Mouse (Mus musculus) kidney, adult 18-20 months (tissue): ENCODE measurements around the gene Lbh.
A peak's percentile ranks its signal among the peaks of the same experiment; 100 is the strongest.

Source experiments
- DNase-seq: peaks from one replicate; pipeline ENCODE4 v3.0.0; 2021

Gene Lbh

DNA sequence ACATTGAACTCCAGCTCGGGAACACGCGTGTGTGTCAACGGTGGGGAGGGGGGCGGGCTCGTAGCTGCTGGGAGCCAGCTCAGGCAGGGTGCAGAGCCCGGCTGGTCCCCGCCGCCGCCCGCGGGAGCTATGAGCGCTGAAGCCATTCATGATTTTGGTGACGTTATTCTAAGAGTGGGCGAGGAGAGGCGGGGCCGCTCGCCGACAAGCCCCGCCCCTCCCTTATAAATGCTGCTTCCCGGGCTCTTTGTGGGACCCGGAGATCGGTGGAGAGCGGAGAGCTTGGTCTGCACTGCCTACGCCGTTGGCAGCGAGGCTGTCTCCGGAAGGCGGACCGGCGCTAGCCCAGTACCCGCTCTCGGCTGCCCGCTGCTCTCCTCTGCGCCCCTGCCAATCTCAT lies at the start of gene Lbh:
Gene Lbh, plus strand, starts transcription at position 253 of the 400 bp plus-strand sequence.
- DNase-seq = peak; percentile 92

GRCm38 (mm10) chr17:72878979-72879378 lies 39.1 kb upstream of the Lbh start:
- no peak for DNase-seq

GRCm38 (mm10) chr17:72880156-72880555 lies 37.9 kb upstream of the Lbh start:
- no peak for DNase-seq

- DNase-seq = no peak
Observed at GRCm38 (mm10) chr17:72881051-72881450, 37.1 kb upstream of the Lbh start.

DNA sequence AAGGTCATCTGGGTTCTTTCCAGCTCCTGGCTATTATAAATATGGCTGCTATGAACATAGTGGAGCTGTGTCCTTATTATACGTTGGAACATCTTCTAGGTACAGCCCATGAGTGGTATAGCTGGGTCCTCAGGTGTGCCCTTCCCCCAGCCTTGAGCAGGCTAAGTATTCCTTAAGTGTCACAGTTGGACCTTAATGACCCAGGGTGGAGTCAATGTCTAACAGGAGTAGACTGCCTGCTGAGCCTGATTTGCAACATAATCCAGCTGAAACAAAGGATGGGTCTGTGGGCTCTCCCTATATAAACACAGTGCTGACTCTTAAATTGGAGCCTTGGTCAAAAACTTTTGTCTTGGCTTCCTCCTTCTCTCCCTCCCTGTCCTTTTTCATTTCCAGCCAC lies 36.3 kb upstream of the Lbh start:
- no peak for DNase-seq

GRCm38 (mm10) chr17:72889556-72890397 lies 28.3 kb upstream of the Lbh start:
- DNase-seq = peak; percentile 65

DNA sequence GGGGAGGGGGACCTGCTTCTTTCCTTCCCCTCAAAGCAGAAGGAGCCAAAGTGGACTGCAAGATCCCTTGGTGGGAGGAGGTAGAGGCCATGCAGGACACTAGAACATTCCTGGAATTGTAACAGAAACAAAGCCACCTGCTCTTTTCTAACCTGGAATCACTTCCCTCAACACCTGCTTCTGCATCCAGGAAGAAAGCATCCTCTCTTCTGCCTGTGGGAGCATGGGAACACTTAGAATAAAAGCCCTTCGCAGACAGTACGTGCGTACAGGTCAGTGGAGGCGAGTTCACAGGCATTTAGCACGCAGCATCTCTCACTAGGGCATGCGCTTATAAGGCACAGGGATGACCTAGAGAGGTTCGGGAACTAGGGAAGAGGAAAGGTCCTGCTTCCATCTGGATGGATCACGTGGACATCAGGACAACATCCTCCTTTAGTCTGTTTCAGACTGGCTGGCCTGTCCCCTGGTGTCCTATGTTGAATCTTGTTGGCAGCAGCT lies 27.7 kb upstream of the Lbh start:
- no peak for DNase-seq

DNA sequence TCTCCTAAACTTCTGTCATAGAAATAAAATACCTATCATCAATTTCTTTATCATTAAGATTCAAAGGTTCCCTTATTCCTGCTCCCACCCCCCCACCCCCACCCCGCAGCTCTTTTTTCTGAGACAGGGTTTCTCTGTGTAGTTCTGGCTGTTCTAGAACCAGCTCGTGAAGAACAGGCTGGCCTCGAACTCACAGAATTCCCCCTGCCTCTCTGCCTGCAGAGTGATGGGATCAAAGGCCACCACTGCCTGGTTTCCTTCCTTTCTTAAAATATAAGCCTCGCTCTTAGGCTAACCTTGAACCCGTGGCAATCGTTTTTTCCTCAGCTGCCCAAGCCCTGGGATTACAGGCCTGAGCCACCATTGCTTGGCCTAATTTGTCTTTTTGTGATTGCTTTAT lies 26.5 kb upstream of the Lbh start:
- DNase-seq = no peak

- DNase-seq = no peak
Observed at GRCm38 (mm10) chr17:72895506-72895905, 22.6 kb upstream of the Lbh start.

DNA sequence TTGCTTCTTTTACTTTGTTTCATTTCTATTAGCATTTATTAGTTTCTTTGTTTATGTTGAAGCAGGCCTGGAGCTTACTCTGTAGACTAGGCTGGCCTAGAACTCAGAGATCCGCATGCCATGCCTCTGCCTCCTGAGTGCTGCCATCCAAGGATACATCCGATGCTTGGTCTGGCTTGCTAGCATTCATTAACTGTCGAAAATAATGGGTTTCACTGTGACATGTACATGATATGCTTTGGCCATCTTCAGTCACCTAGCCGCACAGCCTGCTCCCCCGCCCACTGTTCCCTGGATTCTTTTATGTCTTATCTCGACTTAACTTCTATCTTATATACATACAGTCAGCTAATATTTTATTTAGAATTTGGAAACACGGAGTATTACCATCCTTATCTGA lies 21.0 kb upstream of the Lbh start:
- DNase-seq = no peak

- no peak for DNase-seq
Observed at GRCm38 (mm10) chr17:72897961-72898360, 20.1 kb upstream of the Lbh start.

- no peak for DNase-seq
Observed at GRCm38 (mm10) chr17:72898775-72899174, 19.3 kb upstream of the Lbh start.

DNA sequence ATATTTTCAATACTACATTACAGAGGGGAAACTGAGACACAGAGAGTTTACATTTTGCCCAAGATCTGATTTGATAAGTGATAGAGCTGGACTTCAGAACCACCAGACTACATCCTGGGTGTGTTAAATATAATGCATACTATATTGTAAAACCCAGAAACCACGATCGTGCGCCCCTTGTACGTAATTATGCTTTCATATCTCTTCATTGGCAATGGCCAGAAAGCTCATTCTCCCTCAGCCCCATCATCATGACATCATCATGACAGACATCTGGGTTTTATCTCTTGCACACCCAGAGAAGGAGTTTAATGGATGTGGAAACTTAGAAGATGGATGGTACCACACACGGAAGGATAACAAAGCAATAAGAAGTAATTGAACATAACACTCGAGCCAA lies 17.1 kb upstream of the Lbh start:
- no peak for DNase-seq

- no peak for DNase-seq
Observed at GRCm38 (mm10) chr17:72901705-72902104, 16.4 kb upstream of the Lbh start.

DNA sequence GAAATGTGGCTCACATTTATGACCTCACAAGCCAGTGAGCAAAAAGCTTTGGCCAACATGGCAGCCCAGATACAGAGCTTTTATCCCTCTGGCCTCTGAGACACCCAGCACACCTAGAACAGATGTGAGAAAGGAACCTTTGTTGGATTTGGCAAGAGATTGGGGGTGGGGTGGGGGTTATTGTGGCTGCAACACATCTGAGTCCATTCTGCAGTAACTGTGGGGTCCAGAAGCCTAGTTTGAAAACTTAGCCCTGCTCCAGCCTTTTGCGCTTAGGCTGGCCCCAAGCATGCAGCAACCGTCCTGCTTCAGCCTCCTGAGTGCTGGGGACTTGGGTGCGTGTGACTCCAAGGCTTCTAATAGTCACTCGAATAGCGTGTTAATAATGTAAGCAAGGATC lies 14.8 kb upstream of the Lbh start:
- no peak for DNase-seq

DNA sequence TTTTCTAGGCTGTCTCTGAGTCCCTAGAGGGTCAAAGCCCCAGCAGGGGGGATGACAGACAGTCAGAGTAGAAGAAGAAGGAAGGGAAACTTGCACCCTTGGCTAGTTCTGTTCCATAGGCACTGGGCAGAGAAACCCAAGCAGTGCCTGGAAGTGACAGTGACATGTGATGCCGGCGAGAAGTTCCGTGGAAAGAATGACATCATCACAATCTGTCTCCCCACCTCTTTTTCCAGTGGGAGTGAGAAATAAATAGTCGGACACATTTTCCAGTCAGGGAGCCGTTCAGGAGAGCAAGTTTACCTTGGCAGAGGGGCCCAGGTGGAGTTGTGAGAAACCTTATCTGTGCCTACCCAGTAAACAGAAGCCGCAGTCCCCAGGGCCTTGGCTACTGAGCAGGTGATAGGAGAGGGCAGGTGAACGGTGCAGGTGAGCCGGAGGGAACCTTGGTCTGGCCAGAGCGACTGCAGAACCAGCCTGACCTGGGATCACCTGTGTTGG lies 14.1 kb upstream of the Lbh start:
- no peak for DNase-seq

DNA sequence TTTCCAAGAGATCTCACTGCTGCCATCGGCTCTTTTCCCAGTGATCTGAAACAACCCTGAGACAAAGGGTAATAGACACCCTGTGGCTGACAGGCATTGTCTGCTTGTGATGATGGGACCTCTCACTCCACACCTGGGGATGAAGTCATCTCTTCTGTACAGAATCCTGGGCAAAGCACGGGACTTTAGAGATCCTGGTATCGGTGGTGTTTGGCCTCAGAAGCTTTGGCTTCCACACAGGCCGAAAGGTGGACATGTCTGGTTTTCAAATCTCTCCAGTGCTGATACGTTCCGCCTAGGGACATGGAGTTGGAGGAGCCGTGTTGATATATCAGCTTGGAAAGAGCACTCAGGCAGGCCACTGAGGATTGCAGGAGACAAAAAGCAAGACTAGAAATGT lies 13.2 kb upstream of the Lbh start:
- DNase-seq = no peak

DNA sequence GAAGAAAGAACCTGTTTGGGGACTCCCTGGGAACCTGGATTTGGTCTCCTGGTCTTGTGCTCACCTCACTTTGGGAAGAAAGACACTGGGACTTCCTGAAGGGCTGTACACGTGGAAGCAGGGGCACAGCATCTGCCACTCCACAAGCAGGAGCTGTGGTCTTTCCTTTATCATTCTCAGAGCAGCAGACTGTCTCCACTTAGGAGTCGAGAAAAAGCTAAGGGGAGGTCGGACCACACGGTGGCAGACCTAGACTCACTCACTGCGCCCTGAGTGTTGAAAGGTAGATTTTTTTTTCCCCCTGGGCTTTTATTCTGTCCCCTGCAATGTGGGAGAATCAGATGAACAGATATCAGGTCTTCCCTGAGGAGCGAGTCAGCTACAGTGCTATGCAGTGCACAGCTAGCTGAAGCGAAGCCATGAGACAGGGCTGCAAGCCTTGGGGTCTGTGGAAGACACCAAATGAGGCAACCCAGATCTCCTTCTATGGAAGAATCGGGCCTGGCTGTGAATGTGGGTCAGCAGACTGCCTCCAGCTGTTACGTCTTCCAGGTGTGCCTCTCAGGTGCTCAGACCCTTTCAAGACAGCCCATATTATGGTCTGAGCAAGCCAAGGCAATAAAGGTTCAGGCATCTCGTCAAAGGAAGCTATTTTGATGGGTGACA lies 11.7 kb upstream of the Lbh start:
- DNase-seq = no peak

DNA sequence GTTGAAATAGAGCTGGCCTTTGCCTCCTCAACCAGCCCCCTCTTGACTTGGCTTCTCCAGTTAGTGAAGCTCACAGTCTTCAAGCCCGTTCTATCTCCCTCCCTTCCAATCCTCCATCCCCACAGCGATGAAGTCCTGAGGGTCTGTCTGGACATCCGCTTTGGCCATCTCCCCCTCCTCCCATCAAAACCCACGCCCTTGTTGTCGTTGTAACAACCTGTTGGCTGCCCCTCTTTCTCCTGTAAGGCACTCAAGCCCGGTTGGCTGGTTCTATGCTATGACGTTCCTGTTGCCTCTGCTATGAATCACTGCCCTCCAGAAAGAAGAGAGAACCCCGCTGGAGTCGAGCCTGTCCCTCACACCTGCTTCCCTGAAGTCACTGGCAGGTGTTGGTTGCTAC lies 10.9 kb upstream of the Lbh start:
- no peak for DNase-seq

DNA sequence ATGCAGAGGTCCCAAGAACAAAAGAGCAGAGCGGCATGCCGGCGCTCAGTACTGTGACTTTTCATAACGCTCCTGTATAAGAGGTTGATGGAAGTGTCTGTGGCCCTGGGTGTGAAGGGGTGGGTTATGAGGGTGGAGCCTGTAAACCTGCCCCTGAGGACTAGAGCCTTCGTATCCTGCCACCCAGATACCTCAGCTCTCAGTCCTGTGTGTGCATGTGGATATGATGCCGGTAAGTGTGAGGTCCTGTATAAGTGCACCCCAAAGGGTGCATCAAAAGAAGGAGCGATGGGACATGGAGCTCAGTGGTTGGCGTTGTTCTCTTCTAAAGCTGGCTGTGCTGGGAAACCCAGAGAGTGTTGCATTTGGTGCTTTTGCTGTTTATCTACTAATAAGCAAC lies 10.3 kb upstream of the Lbh start:
- no peak for DNase-seq

- no peak for DNase-seq
Observed at GRCm38 (mm10) chr17:72908561-72908960, 9.5 kb upstream of the Lbh start.

GRCm38 (mm10) chr17:72909061-72909852 lies 8.8 kb upstream of the Lbh start:
- DNase-seq = no peak

GRCm38 (mm10) chr17:72911283-72911682 lies 6.8 kb upstream of the Lbh start:
- DNase-seq = no peak
